Mouse (Mus musculus) duodenum, adult 2 months (tissue): ENCODE results near the gene Polr3g. TPM values are rescaled to one million over a fixed set of nuclear protein-coding genes. Genes with fewer than 3 reads are reported as not detected.

Experiments used
- polyA plus RNA-seq: library from polyadenylated mRNA; depleted of rRNA; stranded (reverse); fragments of >200 nt; gene quantifications from 2 replicates; pipeline ENCODE4 v1.2.3, GENCODE M21; 2012; ENCODE audit warnings: low replicate concordance; rRNA removed

Polr3g gene
- 1.1 and 1.5 TPM in 2 replicates for polyA plus RNA-seq

GRCm38 (mm10) chr13:81710775-81711545 is at the start of gene Polr3g, which contains the start of gene Mblac2:
Polr3g (minus strand) TSS chr13:81711013.
Mblac2 (plus strand) TSS chr13:81711341.

GRCm38 (mm10) chr13:81657351-81658052 is 53.3 kb downstream of the Polr3g start, which contains the start of gene Lysmd3:
Lysmd3 (plus strand) TSS chr13:81657663.

GRCm38 (mm10) chr13:81632720-81633415 is 77.9 kb downstream of the Polr3g start, which contains the start of gene Adgrv1:
Adgrv1 (minus strand) TSS chr13:81633154.

Other genes with a start within 250 kb of the Polr3g start
- gene Adgrv1, start 77.9 kb downstream of the Polr3g start, polyA plus RNA-seq = 0.24 and 1.8 TPM in 2 replicates
- gene Lysmd3, start 53.4 kb downstream of the Polr3g start, polyA plus RNA-seq = 0.95 and 3.3 TPM in 2 replicates
- 0.68 and 0.72 TPM in 2 replicates for gene Mblac2, start 328 bp upstream of the Polr3g start, polyA plus RNA-seq
- not detected in 2 replicates for gene Cetn3, start 72.1 kb upstream of the Polr3g start, polyA plus RNA-seq